Comparison of ENCODE assay signal across 8 mouse cellular contexts in genomic region chr11:97021873-97022484, GRCm38 (mm10). TPM values are rescaled to one million over a fixed set of nuclear protein-coding genes. Genes with fewer than 3 reads are reported as not detected.
A peak's percentile ranks its signal among the peaks of the same experiment; 100 is the strongest.
DNase-seq lines count a peak whose midpoint lies in the region; ATAC-seq and TF ChIP-seq lines count a peak whose summit lies in the region.

No protein-coding gene starts in this region.

- H3K36me3 ChIP-seq in heart, embryonic 15.5 days: no peaks in the 10 kb centered on the region
- no peaks in the 10 kb centered on the region for H3K36me3 ChIP-seq in liver, embryonic 16.5 days (ENCODE audit: control insufficient read depth, insufficient read depth)
- H3K36me3 ChIP-seq in neural tube, embryonic 11.5 days (ENCODE audit: control insufficient read depth, insufficient read depth, low read length): no peaks in the 10 kb centered on the region
- H3K36me3 ChIP-seq in stomach, postnatal 0 days (ENCODE audit: control insufficient read depth, insufficient read depth, low read length): no peaks in the 10 kb centered on the region

- no peaks in the 10 kb centered on the region for H3K9me3 ChIP-seq in heart, embryonic 15.5 days (replicated peaks)
- H3K9me3 ChIP-seq in liver, embryonic 16.5 days (replicated peaks; ENCODE audit: control insufficient read depth, low read length): no peaks in the 10 kb centered on the region
- no peaks in the 10 kb centered on the region for H3K9me3 ChIP-seq in neural tube, embryonic 11.5 days (ENCODE audit: control insufficient read depth, low read length)
- no peaks in the 10 kb centered on the region for H3K9me3 ChIP-seq in stomach, postnatal 0 days (ENCODE audit: control insufficient read depth, low read length)

- peaks cover 85% of the 10 kb centered on the region for H3K27me3 ChIP-seq in heart, embryonic 15.5 days
- peaks cover 78% of the 10 kb centered on the region for H3K27me3 ChIP-seq in liver, embryonic 16.5 days (ENCODE audit: control insufficient read depth, insufficient read depth, low read depth, low read length)
- peaks cover 66% of the 10 kb centered on the region for H3K27me3 ChIP-seq in neural tube, embryonic 11.5 days (ENCODE audit: control insufficient read depth, insufficient read depth, low read length)
- H3K27me3 ChIP-seq in stomach, postnatal 0 days (ENCODE audit: control insufficient read depth, insufficient read depth, low read length): peaks cover 2% of the 10 kb centered on the region; the same call in 1 of the 2 replicates

- peak overlapping the region; percentile 91 for H3K4me2 ChIP-seq in heart, embryonic 15.5 days
- H3K4me2 ChIP-seq in liver, embryonic 16.5 days (ENCODE audit: low read depth, low read length): peak overlapping the region; percentile 79
- H3K4me2 ChIP-seq in neural tube, embryonic 11.5 days (ENCODE audit: low read depth): peak overlapping the region; percentile 83
- peak overlapping the region; percentile 98 for H3K4me2 ChIP-seq in stomach, postnatal 0 days (replicated peaks; ENCODE audit: low read depth)

- peak overlapping the region; percentile 56 for H3K4me3 ChIP-seq in heart, embryonic 15.5 days
- H3K4me3 ChIP-seq in liver, embryonic 16.5 days (ENCODE audit: low read depth, low read length): peak overlapping the region; percentile 62
- peak overlapping the region; percentile 45 for H3K4me3 ChIP-seq in neural tube, embryonic 11.5 days (ENCODE audit: low read depth, low read length)
- peak overlapping the region; percentile 58 for H3K4me3 ChIP-seq in stomach, postnatal 0 days (ENCODE audit: low read depth, low read length)

- WGBS in heart, embryonic 15.5 days: 1% methylated on average over 50 of the region's 50 CpGs
- WGBS in liver, embryonic 16.5 days (ENCODE audit: insufficient replicate concordance): 1% methylated on average over 50 of the region's 50 CpGs
- WGBS in neural tube, embryonic 11.5 days: under 1% methylated on average over 49 of the region's 50 CpGs
- WGBS in stomach, postnatal 0 days: under 1% methylated on average over 48 of the region's 50 CpGs

- peaks cover 49% of the 10 kb centered on the region for H3K4me1 ChIP-seq in heart, embryonic 15.5 days (replicated peaks)
- H3K4me1 ChIP-seq in liver, embryonic 16.5 days (ENCODE audit: control insufficient read depth, low read depth, low read length): peaks cover 15% of the 10 kb centered on the region
- peaks cover 12% of the 10 kb centered on the region for H3K4me1 ChIP-seq in neural tube, embryonic 11.5 days (ENCODE audit: control insufficient read depth, insufficient read depth, low read length)
- 0 out of 2 replicates have a peak, but pooled peaks cover 8% of the 10 kb centered on the region for H3K4me1 ChIP-seq in stomach, postnatal 0 days (replicated peaks; ENCODE audit: control insufficient read depth, insufficient read depth)

- TF ChIP-seq CTCF in brain, embryonic 14.5 days (IDR thresholded peaks at IDR 0.05; ENCODE audit: borderline replicate concordance, extremely low read depth, insufficient read depth, insufficient read length): peak; percentile 76
- peak; percentile 76 for TF ChIP-seq CTCF in stomach, postnatal 0 days (IDR thresholded peaks at IDR 0.05; ENCODE audit: low read depth)

- TF ChIP-seq EP300 in stomach, postnatal 0 days (optimal IDR thresholded peaks at IDR 0.05): no peak

- ATAC-seq in erythroid progenitor cell, adult 5-6 weeks (replicated peaks; ENCODE audit: low FRiP score, poor library complexity, severe bottlenecking): 0 out of 2 replicates have a peak, but pooled peaks have one; percentile 26
- ATAC-seq in heart, embryonic 15.5 days (replicated peaks; ENCODE audit: insufficient number of reproducible peaks, insufficient read depth, low FRiP score, low read depth): 0 out of 2 replicates have a peak, but pooled peaks have one; percentile 9
- ATAC-seq in liver, embryonic 16.5 days (ENCODE audit: low read depth): peak; percentile 39
- peak; percentile 45 for ATAC-seq in neural tube, embryonic 11.5 days (ENCODE audit: insufficient read depth, low FRiP score, low TSS enrichment)
- peak; percentile 77 for ATAC-seq in stomach, postnatal 0 days (ENCODE audit: low FRiP score, low TSS enrichment)

- no peak overlapping the region for H3K27ac ChIP-seq in heart, embryonic 15.5 days
- H3K27ac ChIP-seq in liver, embryonic 16.5 days (ENCODE audit: low read length): no peak overlapping the region
- no peak overlapping the region for H3K27ac ChIP-seq in neural tube, embryonic 11.5 days (ENCODE audit: low read depth, low read length)
- 0 out of 2 replicates have a peak overlapping the region, but pooled peaks have one; percentile 40 for H3K27ac ChIP-seq in stomach, postnatal 0 days (replicated peaks)

- DNase-seq in CD8-positive naive resting alpha-beta T cell, adult 2 months (ENCODE audit: low read depth in 2 of 2, low spot score in 2 of 2): peak; percentile 74 to 82
- peak; percentile 77 for DNase-seq in brain, embryonic 14.5 days (ENCODE audit: low read depth)
- peak; percentile 88 for DNase-seq in kidney, postnatal 10 days
- peak; percentile 82 for DNase-seq in neural tube, embryonic 11.5 days (ENCODE audit: low spot score)
- peak; percentile 83 for DNase-seq in stomach, postnatal 0 days (ENCODE audit: low spot score)

- peak overlapping the region; percentile 65 for H3K9ac ChIP-seq in heart, embryonic 15.5 days
- peak overlapping the region; percentile 63 for H3K9ac ChIP-seq in liver, embryonic 16.5 days (ENCODE audit: low read depth, low read length)
- H3K9ac ChIP-seq in neural tube, embryonic 11.5 days (ENCODE audit: low read length): peak overlapping the region; percentile 59
- peak overlapping the region; percentile 74 for H3K9ac ChIP-seq in stomach, postnatal 0 days (ENCODE audit: low read length)

- no peak for TF ChIP-seq POLR2A in brain, embryonic 14.5 days (IDR thresholded peaks at IDR 0.05; ENCODE audit: borderline replicate concordance, extremely low read depth, insufficient read depth, insufficient read length, poor library complexity, severe bottlenecking)

RNA-seq across cellular contexts. Expression of gene Scrn2, which starts 7.8 kb away (rescaled TPM):
- 11.8 and 16.9 TPM in 2 replicates for polyA plus RNA-seq in brain, embryonic 14.5 days (2012; rRNA removed)
- total RNA-seq in erythroid progenitor cell, adult 5-6 weeks (2015; ENCODE audit: low replicate concordance): not detected in 2 replicates
- not detected in 2 replicates for total RNA-seq in erythroid progenitor cell, adult 5-6 weeks (2017; ENCODE audit: low replicate concordance)
- polyA plus RNA-seq in heart, embryonic 15.5 days (2015; fragmentation: Nextera tagmentation; extraction: Ambion mirVana): 14.7 and 20.3 TPM in 2 replicates
- 11.1 and 12.2 TPM in 2 replicates for polyA plus RNA-seq in liver, embryonic 16.5 days (2015; fragmentation: Nextera tagmentation; extraction: Ambion mirVana)
- polyA plus RNA-seq in neural tube, embryonic 11.5 days (2014; fragmentation: Nextera tagmentation; extraction: Ambion mirVana): 20.9 and 26.5 TPM in 2 replicates
- polyA plus RNA-seq in stomach, postnatal 0 days (2015; fragmentation: Nextera tagmentation; extraction: Ambion mirVana): 11.8 and 12.5 TPM in 2 replicates

RNA-seq across cellular contexts. Expression of gene Sp6, which starts 8.8 kb away (rescaled TPM):
- polyA plus RNA-seq in brain, embryonic 14.5 days (2012; rRNA removed): 0.64 and 1.0 TPM in 2 replicates
- total RNA-seq in erythroid progenitor cell, adult 5-6 weeks (2015; ENCODE audit: low replicate concordance): not detected in 2 replicates
- total RNA-seq in erythroid progenitor cell, adult 5-6 weeks (2017; ENCODE audit: low replicate concordance): not detected in 2 replicates
- polyA plus RNA-seq in heart, embryonic 15.5 days (2015; fragmentation: Nextera tagmentation; extraction: Ambion mirVana): 0.09 and 0.15 TPM in 2 replicates
- not detected in 2 replicates for polyA plus RNA-seq in liver, embryonic 16.5 days (2015; fragmentation: Nextera tagmentation; extraction: Ambion mirVana)
- polyA plus RNA-seq in neural tube, embryonic 11.5 days (2014; fragmentation: Nextera tagmentation; extraction: Ambion mirVana): 0.09 and 0.20 TPM in 2 replicates
- 21.2 and 22.0 TPM in 2 replicates for polyA plus RNA-seq in stomach, postnatal 0 days (2015; fragmentation: Nextera tagmentation; extraction: Ambion mirVana)

RNA-seq across cellular contexts. Expression of gene Lrrc46, which starts 19.2 kb away (rescaled TPM):
- polyA plus RNA-seq in brain, embryonic 14.5 days (2012; rRNA removed): 2.0 and 2.9 TPM in 2 replicates
- total RNA-seq in erythroid progenitor cell, adult 5-6 weeks (2015; ENCODE audit: low replicate concordance): not detected in 2 replicates
- total RNA-seq in erythroid progenitor cell, adult 5-6 weeks (2017; ENCODE audit: low replicate concordance): not detected in 2 replicates
- 0.72 and 1.1 TPM in 2 replicates for polyA plus RNA-seq in heart, embryonic 15.5 days (2015; fragmentation: Nextera tagmentation; extraction: Ambion mirVana)
- polyA plus RNA-seq in liver, embryonic 16.5 days (2015; fragmentation: Nextera tagmentation; extraction: Ambion mirVana): 0.40 and 0.41 TPM in 2 replicates
- polyA plus RNA-seq in neural tube, embryonic 11.5 days (2014; fragmentation: Nextera tagmentation; extraction: Ambion mirVana): 2.7 and 3.1 TPM in 2 replicates
- 0.36 and 0.45 TPM in 2 replicates for polyA plus RNA-seq in stomach, postnatal 0 days (2015; fragmentation: Nextera tagmentation; extraction: Ambion mirVana)

RNA-seq across cellular contexts. Expression of gene Mrpl10, which starts 19.4 kb away (rescaled TPM):
- polyA plus RNA-seq in brain, embryonic 14.5 days (2012; rRNA removed): 60.4 and 68.8 TPM in 2 replicates
- 5.0 and 15.5 TPM in 2 replicates for total RNA-seq in erythroid progenitor cell, adult 5-6 weeks (2015; ENCODE audit: low replicate concordance)
- total RNA-seq in erythroid progenitor cell, adult 5-6 weeks (2017; ENCODE audit: low replicate concordance): 4.6 and 5.3 TPM in 2 replicates
- polyA plus RNA-seq in heart, embryonic 15.5 days (2015; fragmentation: Nextera tagmentation; extraction: Ambion mirVana): 61.1 and 67.3 TPM in 2 replicates
- polyA plus RNA-seq in liver, embryonic 16.5 days (2015; fragmentation: Nextera tagmentation; extraction: Ambion mirVana): 28.8 and 33.5 TPM in 2 replicates
- polyA plus RNA-seq in neural tube, embryonic 11.5 days (2014; fragmentation: Nextera tagmentation; extraction: Ambion mirVana): 75.8 and 78.7 TPM in 2 replicates
- polyA plus RNA-seq in stomach, postnatal 0 days (2015; fragmentation: Nextera tagmentation; extraction: Ambion mirVana): 56.3 and 60.8 TPM in 2 replicates

RNA-seq across cellular contexts. Expression of gene Osbpl7, which starts 28.4 kb away (rescaled TPM):
- 14.6 and 14.9 TPM in 2 replicates for polyA plus RNA-seq in brain, embryonic 14.5 days (2012; rRNA removed)
- total RNA-seq in erythroid progenitor cell, adult 5-6 weeks (2015; ENCODE audit: low replicate concordance): 1.3 and 2.9 TPM in 2 replicates
- total RNA-seq in erythroid progenitor cell, adult 5-6 weeks (2017; ENCODE audit: low replicate concordance): 1.4 and 22.7 TPM in 2 replicates
- 4.4 and 8.5 TPM in 2 replicates for polyA plus RNA-seq in heart, embryonic 15.5 days (2015; fragmentation: Nextera tagmentation; extraction: Ambion mirVana)
- 2.6 and 3.6 TPM in 2 replicates for polyA plus RNA-seq in liver, embryonic 16.5 days (2015; fragmentation: Nextera tagmentation; extraction: Ambion mirVana)
- polyA plus RNA-seq in neural tube, embryonic 11.5 days (2014; fragmentation: Nextera tagmentation; extraction: Ambion mirVana): 5.3 and 7.2 TPM in 2 replicates
- 7.5 and 8.6 TPM in 2 replicates for polyA plus RNA-seq in stomach, postnatal 0 days (2015; fragmentation: Nextera tagmentation; extraction: Ambion mirVana)

Comparison
In these comparisons a context has a peak if more than half of its experiments do, and no peak if none do; other contexts are left out.
1. ATAC-seq: peak in every context shown above with its lines; median percentile 77 in stomach, postnatal 0 days; 45 in neural tube, embryonic 11.5 days; 39 in liver, embryonic 16.5 days; 26 in erythroid progenitor cell, adult 5-6 weeks; 9 in heart, embryonic 15.5 days.
2. RNA of gene Sp6, which starts 8.8 kb away (polyA plus RNA-seq): 21.2 to 22.0 TPM in stomach, postnatal 0 days; 0.64 to 1.0 TPM in brain, embryonic 14.5 days, 0.09 to 0.20 TPM in neural tube, embryonic 11.5 days, 0.09 to 0.15 TPM in heart, embryonic 15.5 days and not detected in liver, embryonic 16.5 days; every median in the first group is over 10 times any median in the second.
3. Peak in every context shown above with its lines, with median percentiles within 50 percentile points of each other: DNase-seq, H3K4me2 ChIP-seq, H3K4me3 ChIP-seq and H3K9ac ChIP-seq.